In genomic region chr1:125789804-125790203, GRCm38 (mm10) we compare ENCODE assay signal across 8 mouse cellular contexts.
DNase-seq lines count a peak whose midpoint lies in the region; ATAC-seq and TF ChIP-seq lines count a peak whose summit lies in the region.

No protein-coding gene starts in this region.

- no peak overlapping the region for H3K9ac ChIP-seq in liver, postnatal 0 days (replicated peaks)

- TF ChIP-seq CTCF in G1E (IDR thresholded peaks at IDR 0.05; ENCODE audit: low read depth, low read length): peak; percentile 21; the same call in 1 of the 2 replicates
- peak; percentile 82 for TF ChIP-seq CTCF in cerebellum, adult 2 months (IDR thresholded peaks at IDR 0.05; ENCODE audit: borderline replicate concordance, insufficient read depth, low read depth, low read length)
- TF ChIP-seq CTCF in liver, postnatal 0 days (IDR thresholded peaks at IDR 0.05; ENCODE audit: low read depth): peak; percentile 76

- H3K4me2 ChIP-seq in liver, postnatal 0 days (ENCODE audit: low read depth, low read length): no peak overlapping the region

- ATAC-seq in G1E (ENCODE audit: extremely low read depth, insufficient number of reproducible peaks, low FRiP score, poor library complexity, severe bottlenecking): no peak
- no peak for ATAC-seq in liver, postnatal 0 days

- H3K36me3 ChIP-seq in G1E (replicated peaks): no peaks in the 10 kb centered on the region
- no peaks in the 10 kb centered on the region for H3K36me3 ChIP-seq in liver, postnatal 0 days (replicated peaks; ENCODE audit: insufficient read depth, low read length)

- 27% methylated on average over 4 of the region's 4 CpGs for WGBS in cerebellum, adult 2 months
- WGBS in liver, postnatal 0 days (ENCODE audit: insufficient replicate concordance): 34% methylated on average over 4 of the region's 4 CpGs

- H3K4me1 ChIP-seq in G1E (ENCODE audit: insufficient read depth, low read depth, low read length): no peaks in the 10 kb centered on the region
- H3K4me1 ChIP-seq in cerebellum, adult 2 months (ENCODE audit: control insufficient read depth, insufficient read depth, low read length): no peaks in the 10 kb centered on the region
- H3K4me1 ChIP-seq in liver, postnatal 0 days (ENCODE audit: insufficient read depth): no peaks in the 10 kb centered on the region

- no peak for TF ChIP-seq POLR2A in cerebellum, adult 2 months (IDR thresholded peaks at IDR 0.05; ENCODE audit: borderline replicate concordance, insufficient read depth, low read length)

- no peak for TF ChIP-seq EP300 in liver, postnatal 0 days (IDR thresholded peaks at IDR 0.05; ENCODE audit: low read depth)

- DNase-seq in 416B (ENCODE audit: low read depth) (peak; percentile 42), G1E (ENCODE audit: low spot score) (peak; percentile 13)
- DNase-seq in cerebellum, adult 2 months: peak; percentile 43 to 52
- peak; percentile 13 to 58 for DNase-seq in frontal cortex, postnatal 14 days (ENCODE audit: low spot score in 2 of 2)
- DNase-seq in kidney, postnatal 4 days: peak; percentile 82
- DNase-seq in liver, postnatal 0 days: peak; percentile 65
- peak; percentile 76 for DNase-seq in retina, postnatal 1 day
- DNase-seq in B cell, adult 2 months: no peak

- H3K9me3 ChIP-seq in G1E (replicated peaks): peaks cover 38% of the 10 kb centered on the region
- H3K9me3 ChIP-seq in liver, postnatal 0 days (ENCODE audit: low read length): no peaks in the 10 kb centered on the region

- H3K4me3 ChIP-seq in G1E (ENCODE audit: low read depth, low read length): no peak overlapping the region
- no peak overlapping the region for H3K4me3 ChIP-seq in cerebellum, adult 2 months (replicated peaks; ENCODE audit: insufficient read depth, low read depth, low read length)
- H3K4me3 ChIP-seq in liver, postnatal 0 days (ENCODE audit: low read depth, low read length): no peak overlapping the region

- H3K27ac ChIP-seq in cerebellum, adult 2 months (ENCODE audit: insufficient read depth, low read length): no peak overlapping the region
- no peak overlapping the region for H3K27ac ChIP-seq in liver, postnatal 0 days (ENCODE audit: low read depth)

- no peaks in the 10 kb centered on the region for H3K27me3 ChIP-seq in G1E (ENCODE audit: insufficient read depth, low read length)
- H3K27me3 ChIP-seq in cerebellum, adult 2 months (ENCODE audit: control insufficient read depth, insufficient read depth, low read length): no peaks in the 10 kb centered on the region; the same call in 1 of the 2 replicates
- H3K27me3 ChIP-seq in liver, postnatal 0 days (ENCODE audit: insufficient read depth, low read length): no peaks in the 10 kb centered on the region

Comparison
In these comparisons a context has a peak if more than half of its experiments do, and no peak if none do; other contexts are left out.
1. DNase-seq: peak in 416B (single experiment), G1E (single experiment), cerebellum, adult 2 months (2 of 2), frontal cortex, postnatal 14 days (2 of 2), kidney, postnatal 4 days (2 of 2), liver, postnatal 0 days (single experiment) and retina, postnatal 1 day (single experiment); none in B cell, adult 2 months (0 of 2).
2. CTCF ChIP-seq: peak in every context shown above with its lines; median percentile 82 in cerebellum, adult 2 months; 76 in liver, postnatal 0 days; 21 in G1E.